Mouse (Mus musculus) G1E (cell line): ENCODE measurements around the gene Zc3h13. TPM values are rescaled to one million over a fixed set of nuclear protein-coding genes. Genes with fewer than 3 reads are reported as not detected.

ENCODE experiments used
- ATAC-seq: 2 replicates; pipeline ENCODE4 v1.8.0; 2016; ENCODE audit warnings: mild to moderate bottlenecking; ENCODE audit not compliant: insufficient number of reproducible peaks, poor library complexity, low FRiP score, severe bottlenecking; ENCODE audit errors: extremely low read depth
- DNase-seq: peaks from one replicate; pipeline ENCODE4 v3.0.0; 2012; ENCODE audit warnings: low spot score
- H3K27me3 ChIP-seq: 2 replicates; pipeline ENCODE4 v1.6.1; 2012; ENCODE audit warnings: mild to moderate bottlenecking, low read length, inconsistent platforms; ENCODE audit not compliant: insufficient read depth
- H3K36me3 ChIP-seq: replicated peaks from 2 replicates; pipeline ENCODE3; 2012; ENCODE audit warnings: mild to moderate bottlenecking, inconsistent platforms
- H3K4me1 ChIP-seq: 2 replicates; pipeline ENCODE4 v1.6.1; 2012; ENCODE audit warnings: low read depth, low read length, inconsistent platforms, mixed read lengths; ENCODE audit not compliant: insufficient read depth
- H3K4me3 ChIP-seq: 2 replicates; pipeline ENCODE4 v1.5.1; 2012; ENCODE audit warnings: low read depth, mild to moderate bottlenecking, inconsistent platforms, low read length, moderate library complexity, mixed read lengths
- H3K9me3 ChIP-seq: replicated peaks from 2 replicates; pipeline ENCODE4 v1.6.1; 2012; ENCODE audit warnings: inconsistent platforms
- CTCF ChIP-seq: IDR thresholded peaks from 2 replicates; pipeline ENCODE4 v1.5.1; 2012; ENCODE audit warnings: low read depth, low read length, inconsistent platforms, mixed read lengths
- GATA1 ChIP-seq: IDR thresholded peaks from 2 replicates; pipeline ENCODE4 v1.6.1; 2012; ENCODE audit warnings: borderline replicate concordance, low read length, inconsistent platforms, mixed read lengths
- GATA2 ChIP-seq: IDR thresholded peaks from 2 replicates; pipeline ENCODE4 v1.6.1; 2012; ENCODE audit warnings: low read depth, low read length, inconsistent platforms, borderline replicate concordance
- POLR2AphosphoS5 ChIP-seq: IDR thresholded peaks from 2 replicates; pipeline ENCODE4 v1.6.1; 2012; ENCODE audit warnings: low read depth, low read length, inconsistent platforms; ENCODE audit not compliant: insufficient replicate concordance
- TAL1 ChIP-seq: conservative IDR thresholded peaks from 2 replicates; pipeline ENCODE4 v1.6.1; 2012; ENCODE audit warnings: low read depth, low read length, inconsistent platforms, mixed read lengths
- polyA plus RNA-seq: library from polyadenylated mRNA; stranded (reverse); fragments of >175 nt; gene quantifications from 2 replicates; pipeline ENCODE4 v1.2.3, GENCODE M21; 2012
- total RNA-seq, 2 experiments: library from RNA; stranded (forward) in 1 of 2; stranded (reverse) in 1 of 2; fragments of 200-1000 nt in 1 of 2; fragments of >200 nt in 1 of 2; fragmentation: Nextera tagmentation in 1 of 2; gene quantifications; 2 replicates each; pipeline ENCODE4 v1.2.3; 2014 to 2017

The Zc3h13 gene
- total and polyA plus RNA-seq, 3 experiments: 17.3 to 47.4 (median 22.4) TPM

DNA sequence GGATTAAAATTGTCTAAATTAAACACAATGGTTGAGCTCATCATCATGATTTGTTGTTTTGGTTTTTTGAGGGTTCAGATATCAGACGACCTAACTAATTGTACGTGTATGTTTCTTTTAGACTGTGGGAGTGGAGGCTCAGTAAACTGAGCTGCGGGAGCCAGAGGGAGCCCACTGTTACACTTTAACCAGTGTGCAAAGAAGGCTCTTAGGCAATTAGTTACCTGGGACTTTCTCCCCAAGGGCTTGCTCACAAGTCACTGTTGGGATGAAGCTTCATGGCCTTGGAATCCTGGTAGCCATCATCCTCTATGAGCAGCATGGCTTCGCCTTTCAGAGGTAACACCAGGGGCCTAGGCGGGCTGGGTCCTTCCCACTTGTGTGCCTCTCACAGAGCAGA, 42.1 kb upstream of the Zc3h13 start, which contains the start of gene Cpb2:
TSS of gene Cpb2 (plus strand) at position 201 of the 400 bp plus-strand sequence.
- Histone ChIP-seq H3K9me3 (no peaks in the 10 kb centered on the region), H3K36me3 (no peaks in the 10 kb centered on the region), H3K4me1 (no peaks in the 10 kb centered on the region), H3K27me3 (no peaks in the 10 kb centered on the region), H3K4me3 (no peak within 1 kb of the TSS)
- ATAC-seq (no peak), DNase-seq (no peak)
- no peak for TF ChIP-seq GATA1
- TF ChIP-seq POLR2AphosphoS5: no peak
- TF ChIP-seq CTCF: no peak
- TF ChIP-seq TAL1: no peak
- TF ChIP-seq GATA2: no peak

DNA sequence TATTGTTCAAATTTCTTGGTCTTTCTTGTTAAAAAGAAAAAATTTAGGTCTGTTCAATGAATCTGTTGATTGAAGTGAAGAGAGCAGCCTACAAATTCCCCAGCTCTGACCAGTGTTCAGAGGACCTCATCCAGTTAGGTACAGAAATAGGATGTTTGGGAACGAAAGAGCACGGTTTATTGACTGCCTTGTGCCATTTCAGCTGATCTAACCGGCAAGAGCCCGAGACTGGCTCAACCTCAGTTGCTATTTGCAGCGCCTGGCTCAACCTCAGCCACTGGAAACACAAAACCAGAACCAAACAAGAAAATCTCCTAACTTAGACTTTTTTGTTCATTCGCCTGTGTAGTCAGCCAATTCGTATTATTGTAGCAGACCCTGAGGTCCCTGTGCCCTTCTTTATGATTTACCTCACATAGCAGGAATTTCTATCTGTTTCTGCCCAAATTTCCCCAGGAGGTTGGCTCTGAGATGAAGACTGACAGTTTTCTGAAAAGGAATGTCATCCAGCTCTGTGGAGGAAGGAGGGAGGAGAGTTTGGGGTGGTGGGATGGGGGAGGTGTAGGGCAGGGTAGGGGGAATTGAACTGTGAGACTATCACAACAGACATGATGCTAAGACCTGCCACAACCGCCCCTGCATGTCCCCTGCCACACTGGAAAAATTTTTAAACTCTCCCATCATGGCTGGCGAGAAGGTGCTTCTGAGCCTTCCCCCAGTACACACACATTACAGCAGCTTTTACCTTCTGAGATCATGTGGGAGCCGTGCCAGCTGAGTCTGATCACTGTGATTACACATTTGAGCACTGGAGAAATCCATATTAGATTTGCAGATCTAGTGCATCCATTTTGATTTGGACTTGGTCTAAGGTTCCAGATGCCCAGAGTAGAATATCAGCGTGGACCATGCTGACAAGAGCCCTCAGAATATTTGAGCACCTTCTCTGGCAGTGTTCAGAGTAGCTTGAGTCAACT, 37.9 kb upstream of the Zc3h13 start:
- H3K36me3 ChIP-seq: no peaks in the 10 kb centered on the region
- no peaks in the 10 kb centered on the region for H3K4me1 ChIP-seq
- no peak for DNase-seq
- no peak for ATAC-seq
- H3K27me3 ChIP-seq: no peaks in the 10 kb centered on the region
- no peaks in the 10 kb centered on the region for H3K9me3 ChIP-seq
- no peak overlapping the region for H3K4me3 ChIP-seq
- no peak for TF ChIP-seq TAL1

DNA sequence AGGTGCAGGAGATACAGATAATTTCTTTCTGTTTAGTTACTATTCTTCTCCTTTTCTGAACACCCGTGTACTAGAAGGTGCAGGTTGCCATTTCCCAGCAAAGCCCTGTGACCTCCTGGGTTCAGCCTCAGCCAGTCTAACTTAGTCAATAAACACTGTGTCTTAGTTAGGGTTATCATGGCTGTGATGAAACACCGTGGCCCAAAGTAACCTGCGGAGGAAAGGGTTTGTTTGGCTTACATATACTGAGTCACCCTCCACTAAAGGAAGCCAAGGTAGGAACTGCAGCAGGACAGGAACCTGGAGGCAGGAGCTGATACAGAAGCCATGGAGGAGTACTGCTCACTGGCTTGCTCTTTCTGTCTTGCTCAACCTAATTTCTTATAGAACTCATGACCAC, 33.7 kb upstream of the Zc3h13 start:
- Histone ChIP-seq H3K4me1 (no peaks in the 10 kb centered on the region), H3K36me3 (no peaks in the 10 kb centered on the region), H3K9me3 (no peaks in the 10 kb centered on the region), H3K27me3 (peaks cover 6% of the 10 kb centered on the region), H3K4me3 (no peak overlapping the region)
- TF ChIP-seq GATA1: no peak
- TF ChIP-seq POLR2AphosphoS5: no peak
- TF ChIP-seq TAL1: no peak
- no peak for TF ChIP-seq GATA2
- TF ChIP-seq CTCF: no peak
- ATAC-seq (no peak), DNase-seq (no peak)

DNA sequence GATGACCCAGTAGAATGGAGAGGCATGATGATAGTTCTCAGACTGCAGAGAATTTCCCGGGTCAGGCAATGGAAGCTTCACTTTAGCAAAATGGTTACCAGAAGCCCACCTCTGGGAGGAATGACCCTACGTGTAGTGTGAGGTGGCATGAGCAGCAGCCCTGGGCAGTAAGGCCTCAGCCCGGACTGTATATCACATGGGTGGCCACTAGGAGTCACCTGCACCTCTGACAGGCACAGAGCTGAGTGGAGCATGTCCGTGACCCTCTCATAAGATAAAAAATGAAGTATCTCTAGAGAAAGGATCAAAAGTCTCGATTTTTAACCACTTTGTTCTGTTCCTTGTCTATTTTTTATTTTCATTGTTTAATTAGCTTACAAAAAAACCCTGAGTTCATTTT, 27.7 kb upstream of the Zc3h13 start:
- no peak for DNase-seq

DNA sequence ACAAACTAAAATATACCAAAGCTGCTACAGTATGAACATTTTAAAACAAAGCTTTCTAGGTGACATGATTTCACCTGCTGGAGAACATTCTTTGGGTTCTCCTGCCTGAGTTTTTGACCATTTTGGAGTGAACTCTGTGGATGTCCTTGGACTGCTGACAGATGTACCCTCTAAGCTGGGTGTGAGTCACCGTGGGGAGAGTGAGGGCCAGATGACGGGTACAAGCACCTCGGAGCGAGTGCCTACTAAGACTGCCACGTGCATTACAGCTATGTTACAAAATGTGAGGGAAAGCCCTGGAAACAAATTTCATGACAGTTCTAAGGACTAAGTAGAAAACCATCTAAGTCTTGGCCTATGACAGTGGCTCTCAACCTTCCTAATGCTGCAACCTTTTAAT, 14.6 kb upstream of the Zc3h13 start:
- ATAC-seq (no peak), DNase-seq (no peak)
- peaks cover 6% of the 10 kb centered on the region for H3K27me3 ChIP-seq
- H3K36me3 ChIP-seq: no peaks in the 10 kb centered on the region
- H3K4me3 ChIP-seq: no peak overlapping the region
- TF ChIP-seq CTCF (no peak), GATA2 (no peak), TAL1 (no peak), POLR2AphosphoS5 (no peak), GATA1 (no peak)
- H3K4me1 ChIP-seq: no peaks in the 10 kb centered on the region
- no peaks in the 10 kb centered on the region for H3K9me3 ChIP-seq

More for the DNA sequence above, 27.7 kb upstream of the Zc3h13 start:
- TF ChIP-seq GATA2 (no peak), GATA1 (no peak), TAL1 (no peak), POLR2AphosphoS5 (no peak), CTCF (no peak)
- Histone ChIP-seq H3K27me3 (peaks cover 12% of the 10 kb centered on the region), H3K36me3 (no peaks in the 10 kb centered on the region), H3K4me1 (no peaks in the 10 kb centered on the region), H3K9me3 (no peaks in the 10 kb centered on the region), H3K4me3 (no peak overlapping the region)
- peak; percentile 34; the same call in 1 of the 2 replicates for ATAC-seq

DNA sequence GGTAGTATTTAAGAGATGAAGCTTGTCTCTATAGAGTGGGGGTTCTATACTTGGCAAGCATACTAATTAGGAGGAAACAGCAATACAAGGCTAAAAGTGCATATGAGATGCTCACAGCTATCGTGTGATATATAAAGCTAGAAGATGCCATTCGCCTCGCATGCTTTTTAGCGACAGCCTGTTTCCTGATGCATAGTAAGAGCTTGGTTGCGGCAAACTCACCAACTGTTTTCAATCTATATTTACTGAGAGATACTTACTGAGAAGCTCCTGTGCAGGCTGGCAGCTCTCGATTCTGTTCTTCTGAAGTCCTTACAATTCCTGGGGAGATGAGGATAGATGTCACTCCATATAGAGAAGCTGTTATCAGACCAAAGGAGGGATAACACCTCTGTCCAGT, 4.5 kb upstream of the Zc3h13 start:
- no peaks in the 10 kb centered on the region for H3K36me3 ChIP-seq
- TF ChIP-seq TAL1 (no peak), GATA1 (no peak), CTCF (no peak), GATA2 (no peak), POLR2AphosphoS5 (no peak)
- H3K4me3 ChIP-seq: no peak overlapping the region
- DNase-seq: no peak
- H3K27me3 ChIP-seq: peaks cover 15% of the 10 kb centered on the region; the same call in 1 of the 2 replicates
- H3K9me3 ChIP-seq: no peaks in the 10 kb centered on the region
- no peak for ATAC-seq
- peaks cover 7% of the 10 kb centered on the region for H3K4me1 ChIP-seq
